Mouse (Mus musculus): ENCODE measurements around the gene Neil1. TPM values are rescaled to one million over a fixed set of nuclear protein-coding genes. Genes with fewer than 3 reads are reported as not detected.

The Neil1 gene
- polyA plus RNA-seq, 1 experiment from 2014 or later, result 5.8 TPM

GRCm38 (mm10) chr9:57150192-57150591 lies 2.1 kb upstream of the Neil1 start:
- Histone ChIP-seq H3K4me3 (no peak overlapping the region), H3K27ac (replicated peaks) (no peak overlapping the region), H3K9me3 (no peaks in the 10 kb centered on the region), H3K4me1 (peaks cover 21% of the 10 kb centered on the region), H3K36me3 (replicated peaks) (peaks cover 10% of the 10 kb centered on the region), H3K27me3 (replicated peaks; ENCODE audit: low read depth, poor library complexity, severe bottlenecking) (no peaks in the 10 kb centered on the region)
- no peak for DNase-seq (ENCODE audit: low spot score)
- WGBS, result 87% methylated on average over 5 of the region's 5 CpGs

DNA sequence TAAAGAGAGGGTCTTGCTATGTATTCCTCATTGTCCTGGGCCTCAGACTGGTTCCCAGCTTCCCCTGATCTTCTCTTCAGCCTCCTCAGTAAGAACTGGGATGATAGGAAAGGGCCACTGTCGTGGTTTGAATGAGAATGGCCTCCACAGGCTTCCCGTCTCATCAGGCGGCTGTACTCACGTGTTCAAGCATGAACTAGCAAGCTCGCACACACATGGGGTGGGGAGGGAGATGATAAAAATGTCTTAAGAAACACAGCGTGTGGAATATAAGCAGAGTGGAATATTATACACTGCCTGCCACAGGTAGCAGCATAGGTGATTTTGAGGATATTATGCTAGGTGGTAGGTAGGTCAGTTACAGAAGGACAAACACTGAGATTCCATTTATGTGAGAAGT lies 916 bp upstream of the Neil1 start:
- Histone ChIP-seq H3K9me3 (no peaks in the 10 kb centered on the region), H3K27me3 (replicated peaks; ENCODE audit: low read depth, poor library complexity, severe bottlenecking) (no peaks in the 10 kb centered on the region), H3K4me1 (peaks cover 21% of the 10 kb centered on the region), H3K4me3 (peak overlapping the region; percentile 66), H3K27ac (replicated peaks) (peak overlapping the region; percentile 89; the same call in 1 of the 2 replicates), H3K36me3 (replicated peaks) (peaks cover 4% of the 10 kb centered on the region; the same call in 1 of the 2 replicates)
- DNase-seq (ENCODE audit: low spot score), result no peak
- WGBS, result 70% methylated on average over 6 of the region's 6 CpGs

DNA sequence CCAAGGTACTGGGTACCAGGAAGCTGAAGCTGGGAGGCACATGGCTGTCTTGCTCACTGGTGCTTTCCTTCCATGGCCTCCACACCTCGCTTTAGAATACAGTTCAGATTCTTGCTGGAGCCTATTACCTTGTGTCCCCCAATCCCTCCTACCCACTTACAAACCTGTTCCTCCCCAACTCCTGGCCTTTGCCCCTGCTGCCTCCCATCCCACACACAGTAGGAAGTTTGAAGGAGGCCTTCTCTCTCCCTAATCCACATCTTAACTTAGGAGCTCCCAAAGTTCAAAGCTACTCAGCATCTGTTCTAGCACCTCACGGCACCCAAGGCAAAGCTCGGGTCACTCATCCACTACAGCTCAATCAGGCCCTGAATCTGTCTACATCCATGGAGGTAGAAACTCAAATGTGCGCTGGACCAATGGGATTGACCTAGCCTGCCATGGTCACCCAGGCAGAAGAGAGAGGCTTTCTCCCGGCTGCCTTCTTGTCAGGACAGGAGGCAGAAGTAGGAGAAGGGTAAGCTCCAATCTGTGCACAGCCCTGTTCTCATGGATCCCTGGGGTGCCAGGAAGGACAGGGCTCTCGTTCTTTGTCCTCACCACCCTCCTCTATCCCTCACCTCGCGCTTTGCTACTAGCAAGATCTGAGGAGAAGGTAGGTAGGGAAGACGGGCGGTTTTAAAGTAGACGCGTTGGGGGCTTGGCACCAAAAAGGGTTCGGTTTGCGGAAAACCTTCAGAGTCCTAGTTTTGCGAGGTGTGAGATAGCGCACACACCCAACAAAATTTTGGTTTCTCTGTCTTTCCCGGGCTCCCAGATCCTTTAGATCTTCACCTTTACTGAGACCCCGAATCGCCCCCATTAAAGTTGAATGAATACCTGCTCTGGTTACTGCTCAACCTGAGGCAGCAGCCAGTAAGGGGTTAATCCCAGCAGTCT lies 631 bp downstream of the Neil1 start:
- Histone ChIP-seq H3K27me3 (replicated peaks; ENCODE audit: low read depth, poor library complexity, severe bottlenecking) (no peaks in the 10 kb centered on the region), H3K27ac (replicated peaks) (peak overlapping the region; percentile 89), H3K9me3 (no peaks in the 10 kb centered on the region), H3K4me3 (peak overlapping the region; percentile 66), H3K36me3 (replicated peaks) (peaks cover 19% of the 10 kb centered on the region), H3K4me1 (peaks cover 21% of the 10 kb centered on the region)
- DNase-seq (ENCODE audit: low spot score), result no peak
- 10% methylated on average over 19 of the region's 19 CpGs for WGBS

GRCm38 (mm10) chr9:57146451-57147066 lies 1.5 kb downstream of the Neil1 start:
- peak overlapping the region; percentile 66 for H3K4me3 ChIP-seq
- H3K4me1 ChIP-seq, result peaks cover 21% of the 10 kb centered on the region
- H3K9me3 ChIP-seq, result no peaks in the 10 kb centered on the region
- 88% methylated on average over 17 of the region's 17 CpGs for WGBS
- H3K36me3 ChIP-seq (replicated peaks), result peaks cover 28% of the 10 kb centered on the region
- no peak for DNase-seq (ENCODE audit: low spot score)
- H3K27ac ChIP-seq (replicated peaks), result no peak overlapping the region
- no peaks in the 10 kb centered on the region for H3K27me3 ChIP-seq (replicated peaks; ENCODE audit: low read depth, poor library complexity, severe bottlenecking)

DNA sequence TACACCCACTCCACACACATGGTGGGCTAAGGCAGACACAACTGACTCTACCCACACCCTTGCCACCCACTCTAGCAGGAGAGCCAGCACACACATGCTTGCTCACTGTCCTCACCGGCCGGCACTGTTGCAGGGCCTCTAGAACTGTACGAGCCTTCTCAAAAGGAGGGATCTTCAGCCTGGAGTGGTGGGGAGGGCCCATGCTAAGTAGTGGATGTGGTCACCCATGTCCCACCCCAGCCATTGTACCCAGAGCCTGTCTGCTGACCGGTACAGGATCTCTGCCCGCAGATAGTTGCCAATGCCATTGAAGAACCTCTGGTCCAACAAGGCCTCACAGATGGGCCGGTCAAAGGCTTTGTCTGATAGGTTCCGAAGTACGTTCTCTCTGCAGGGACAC lies 3.3 kb downstream of the Neil1 start:
- H3K36me3 ChIP-seq (replicated peaks), result peaks cover 45% of the 10 kb centered on the region
- H3K27me3 ChIP-seq (replicated peaks; ENCODE audit: low read depth, poor library complexity, severe bottlenecking), result no peaks in the 10 kb centered on the region
- peaks cover 21% of the 10 kb centered on the region for H3K4me1 ChIP-seq
- 90% methylated on average over 8 of the region's 8 CpGs for WGBS
- H3K27ac ChIP-seq (replicated peaks), result no peak overlapping the region
- H3K4me3 ChIP-seq, result no peak overlapping the region
- H3K9me3 ChIP-seq, result no peaks in the 10 kb centered on the region
- no peak for DNase-seq (ENCODE audit: low spot score)

DNA sequence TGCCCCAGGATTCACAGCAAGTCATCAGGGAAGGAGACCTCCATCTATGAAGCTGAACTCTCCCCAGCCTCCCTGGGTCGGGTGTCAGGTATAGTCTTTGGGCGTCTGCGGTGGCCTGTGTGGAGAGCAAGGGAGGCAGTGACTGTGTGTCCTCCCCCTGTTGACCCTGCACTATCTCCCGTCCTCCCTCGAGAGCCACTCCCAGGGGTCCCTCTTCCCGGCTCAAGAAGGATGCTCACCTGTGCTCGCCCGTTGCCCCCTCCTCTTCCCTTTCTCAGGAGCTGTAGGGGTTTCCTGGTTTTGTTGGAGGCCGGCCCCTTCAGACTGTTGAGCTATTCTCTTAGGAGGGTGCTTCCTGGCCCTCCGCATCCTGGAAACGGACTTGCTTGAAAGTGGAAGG lies 4.9 kb downstream of the Neil1 start:
- Histone ChIP-seq H3K27me3 (replicated peaks; ENCODE audit: low read depth, poor library complexity, severe bottlenecking) (no peaks in the 10 kb centered on the region), H3K4me3 (no peak overlapping the region), H3K9me3 (no peaks in the 10 kb centered on the region), H3K27ac (replicated peaks) (no peak overlapping the region), H3K36me3 (replicated peaks) (peaks cover 62% of the 10 kb centered on the region), H3K4me1 (peaks cover 13% of the 10 kb centered on the region)
- 87% methylated on average over 11 of the region's 11 CpGs for WGBS
- DNase-seq (ENCODE audit: low spot score), result no peak

GRCm38 (mm10) chr9:57141417-57142353 lies 6.4 kb downstream of the Neil1 start:
- Histone ChIP-seq H3K4me3 (no peak overlapping the region), H3K36me3 (replicated peaks) (peaks cover 77% of the 10 kb centered on the region), H3K27ac (replicated peaks) (no peak overlapping the region), H3K9me3 (no peaks in the 10 kb centered on the region), H3K27me3 (replicated peaks; ENCODE audit: low read depth, poor library complexity, severe bottlenecking) (no peaks in the 10 kb centered on the region), H3K4me1 (peaks cover 2% of the 10 kb centered on the region; the same call in 1 of the 2 replicates)
- 88% methylated on average over 17 of the region's 17 CpGs for WGBS
- no peak for DNase-seq (ENCODE audit: low spot score)

DNA sequence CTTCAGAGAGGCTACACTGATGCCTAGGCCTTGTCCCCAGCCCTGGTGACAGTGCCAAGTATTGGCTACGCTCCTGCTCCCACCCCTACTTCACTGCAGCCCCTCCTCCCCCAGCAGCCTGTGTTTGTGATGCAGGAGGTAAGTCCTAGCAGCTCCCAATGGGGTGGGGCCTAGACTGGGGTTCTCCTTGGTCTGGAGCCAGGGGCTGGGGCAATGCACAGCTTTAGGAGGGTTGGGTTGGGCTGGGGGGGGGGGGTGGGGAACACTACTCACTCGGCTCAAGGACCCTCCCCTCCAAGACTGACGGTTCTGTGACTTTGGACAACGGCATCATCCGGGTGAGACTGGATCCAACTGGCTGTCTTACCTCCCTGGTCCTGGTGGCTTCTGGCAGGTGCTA lies 8.5 kb downstream of the Neil1 start:
- 92% methylated on average over 5 of the region's 5 CpGs for WGBS
- Histone ChIP-seq H3K9me3 (no peaks in the 10 kb centered on the region), H3K27me3 (replicated peaks; ENCODE audit: low read depth, poor library complexity, severe bottlenecking) (no peaks in the 10 kb centered on the region), H3K36me3 (replicated peaks) (peaks cover 98% of the 10 kb centered on the region), H3K27ac (replicated peaks) (no peak overlapping the region), H3K4me3 (no peak overlapping the region), H3K4me1 (no peaks in the 10 kb centered on the region)
- DNase-seq (ENCODE audit: low spot score), result no peak

DNA sequence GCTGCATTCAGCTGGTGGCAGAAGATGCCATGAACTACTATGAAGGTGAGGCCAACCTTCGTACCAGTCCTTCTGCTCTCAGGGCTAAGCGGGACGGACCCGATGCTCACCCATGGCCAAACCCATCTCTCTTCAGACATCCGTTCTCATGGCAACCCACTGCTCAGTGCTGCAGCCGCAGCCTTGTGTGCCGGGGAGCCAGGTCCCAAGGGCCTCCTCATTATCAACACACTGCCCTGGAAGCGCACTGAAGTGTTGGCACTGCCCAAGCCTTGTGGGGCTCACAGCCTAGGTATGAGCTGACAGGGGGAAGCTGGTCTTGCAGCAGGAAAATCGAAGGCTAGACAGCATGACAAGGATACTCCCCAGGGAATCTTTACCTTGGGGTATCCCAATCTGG lies 9.0 kb downstream of the Neil1 start:
- no peak overlapping the region for H3K4me3 ChIP-seq
- no peaks in the 10 kb centered on the region for H3K27me3 ChIP-seq (replicated peaks; ENCODE audit: low read depth, poor library complexity, severe bottlenecking)
- no peak overlapping the region for H3K27ac ChIP-seq (replicated peaks)
- H3K4me1 ChIP-seq, result no peaks in the 10 kb centered on the region
- H3K36me3 ChIP-seq (replicated peaks), result peaks cover 100% of the 10 kb centered on the region
- WGBS, result 94% methylated on average over 9 of the region's 9 CpGs
- no peak for DNase-seq (ENCODE audit: low spot score)
- H3K9me3 ChIP-seq, result no peaks in the 10 kb centered on the region

DNA sequence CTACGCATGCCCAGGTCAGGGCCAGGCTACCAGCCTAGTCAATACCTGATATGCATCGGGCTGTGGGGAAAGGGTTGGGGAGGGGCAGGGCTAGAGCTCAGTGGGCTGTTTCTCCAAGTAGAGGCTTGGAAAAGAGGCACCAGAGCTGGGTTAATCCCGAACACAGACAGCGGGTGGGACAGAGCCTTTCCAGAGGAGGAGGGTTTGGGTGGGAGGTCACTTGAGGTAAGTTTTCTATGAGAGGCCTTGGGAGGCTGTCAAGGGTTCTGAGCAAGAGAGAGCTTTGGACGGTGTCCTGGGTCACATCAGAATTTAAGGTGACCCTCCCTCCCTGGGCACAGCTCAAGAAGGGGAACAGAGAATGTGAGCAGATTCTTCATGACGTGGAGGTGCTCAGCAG lies 9.6 kb downstream of the Neil1 start:
- WGBS, result 91% methylated on average over 6 of the region's 6 CpGs
- H3K27ac ChIP-seq (replicated peaks), result no peak overlapping the region; the same call in 1 of the 2 replicates
- H3K27me3 ChIP-seq (replicated peaks; ENCODE audit: low read depth, poor library complexity, severe bottlenecking), result no peaks in the 10 kb centered on the region
- no peak overlapping the region for H3K4me3 ChIP-seq
- peaks cover 95% of the 10 kb centered on the region for H3K36me3 ChIP-seq (replicated peaks)
- no peaks in the 10 kb centered on the region for H3K4me1 ChIP-seq
- H3K9me3 ChIP-seq, result no peaks in the 10 kb centered on the region
- no peak for DNase-seq (ENCODE audit: low spot score)

- no peaks in the 10 kb centered on the region for H3K27me3 ChIP-seq (replicated peaks; ENCODE audit: low read depth, poor library complexity, severe bottlenecking)
- no peaks in the 10 kb centered on the region for H3K9me3 ChIP-seq
- no peak overlapping the region for H3K4me3 ChIP-seq
- DNase-seq (ENCODE audit: low spot score), result no peak
- peaks cover 88% of the 10 kb centered on the region for H3K36me3 ChIP-seq (replicated peaks)
- WGBS, result 91% methylated on average over 9 of the region's 9 CpGs
- no peak overlapping the region for H3K27ac ChIP-seq (replicated peaks)
- no peaks in the 10 kb centered on the region for H3K4me1 ChIP-seq
These were observed 10.3 kb downstream of the Neil1 start for GRCm38 (mm10) chr9:57137777-57138176.

DNA sequence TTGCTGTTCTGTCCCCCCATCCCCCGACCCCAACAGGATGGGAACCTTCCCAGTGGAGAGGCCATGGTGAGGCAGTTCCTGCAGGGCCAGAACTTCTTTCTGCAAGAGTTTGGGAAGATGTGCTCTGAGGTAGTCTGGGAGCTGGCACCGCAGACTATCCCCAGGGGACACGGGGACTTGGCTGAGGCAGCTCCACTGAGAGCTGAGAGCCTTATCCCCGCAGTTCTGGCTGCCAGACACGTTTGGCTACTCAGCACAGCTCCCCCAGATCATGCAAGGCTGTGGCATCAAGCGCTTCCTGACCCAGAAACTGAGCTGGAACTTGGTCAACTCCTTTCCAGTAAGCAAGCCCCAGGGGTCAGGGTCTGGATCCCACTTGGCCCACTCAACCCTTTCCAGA lies 10.9 kb downstream of the Neil1 start:
- Histone ChIP-seq H3K4me3 (no peak overlapping the region), H3K27ac (replicated peaks) (no peak overlapping the region), H3K9me3 (no peaks in the 10 kb centered on the region), H3K4me1 (no peaks in the 10 kb centered on the region), H3K27me3 (replicated peaks; ENCODE audit: low read depth, poor library complexity, severe bottlenecking) (no peaks in the 10 kb centered on the region), H3K36me3 (replicated peaks) (peaks cover 83% of the 10 kb centered on the region)
- no peak for DNase-seq (ENCODE audit: low spot score)
- WGBS, result 88% methylated on average over 6 of the region's 6 CpGs
